Mouse (Mus musculus): Measurements from ENCODE around the gene Ofd1.

The Ofd1 gene

DNA sequence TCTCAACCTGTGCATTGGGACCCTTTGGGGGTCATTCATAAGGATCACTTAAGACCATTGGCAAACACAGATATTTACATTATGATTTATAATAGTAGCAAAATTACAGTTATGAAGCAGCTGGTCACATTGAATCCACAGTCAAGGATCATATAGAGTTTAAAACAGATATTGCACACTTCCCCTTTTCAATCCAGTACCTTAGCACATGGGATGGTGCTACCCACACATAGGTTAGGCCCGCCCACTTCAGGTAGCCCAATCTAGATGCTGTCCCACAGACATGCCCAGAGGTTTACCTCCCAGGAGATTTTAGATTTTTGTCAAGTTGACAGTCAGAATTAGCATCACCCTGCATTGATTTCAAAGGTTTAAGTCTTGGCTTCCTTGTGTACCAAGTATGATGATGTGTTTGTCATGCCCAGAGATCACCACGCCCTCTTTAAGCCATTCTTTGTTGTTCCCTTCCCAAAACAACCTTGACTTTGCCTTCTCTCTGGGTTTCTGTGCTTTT, 80.5 kb downstream of the Ofd1 start:
- no peak for DNase-seq (ENCODE audit: low read depth)

DNA sequence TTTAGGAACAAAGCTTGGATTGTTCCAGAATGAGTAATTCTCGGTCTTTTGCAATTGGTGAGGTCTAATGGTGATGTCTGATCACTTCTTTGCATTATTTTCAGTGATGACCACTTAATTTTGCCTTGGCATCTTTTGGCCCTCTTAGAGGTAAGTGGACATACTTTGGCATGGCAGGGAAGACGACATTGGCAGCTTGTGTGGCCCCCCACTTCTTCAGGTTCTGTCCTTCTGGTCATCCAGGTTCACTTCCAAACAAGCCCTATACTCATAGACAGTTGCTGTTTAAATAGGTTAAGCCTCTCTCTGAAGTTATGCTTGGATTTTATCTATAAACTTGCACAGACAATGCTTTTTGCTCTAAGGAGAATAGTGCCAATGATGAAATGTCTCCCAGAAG, 81.5 kb downstream of the Ofd1 start:
- DNase-seq (ENCODE audit: low read depth) = no peak

- DNase-seq (ENCODE audit: low read depth) = no peak
Observed at GRCm38 (mm10) chrX:166356276-166356675, 84.2 kb downstream of the Ofd1 start.

DNA sequence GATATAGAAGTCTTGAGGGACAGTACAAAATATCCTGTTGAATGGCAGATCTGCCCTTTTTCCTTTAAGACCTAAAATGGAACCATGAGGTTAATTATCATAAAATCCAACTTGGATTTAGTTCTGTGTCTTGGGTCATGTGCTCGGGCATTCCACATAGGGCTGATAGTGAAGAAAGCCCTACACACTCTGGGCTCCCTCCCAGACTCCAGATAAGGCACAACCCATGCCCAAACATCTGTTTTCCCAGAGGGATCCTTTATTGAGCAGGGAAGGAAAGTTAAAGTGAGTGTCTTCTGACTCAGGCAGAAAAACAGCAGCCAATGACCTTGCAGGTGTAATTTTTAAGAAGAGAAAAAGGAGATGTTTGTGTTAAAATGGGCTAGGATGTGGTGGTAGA, 85.6 kb downstream of the Ofd1 start:
- DNase-seq (ENCODE audit: low read depth) = no peak

- no peak for DNase-seq (ENCODE audit: low read depth)
Observed at GRCm38 (mm10) chrX:166353412-166353811, 87.1 kb downstream of the Ofd1 start.

DNA sequence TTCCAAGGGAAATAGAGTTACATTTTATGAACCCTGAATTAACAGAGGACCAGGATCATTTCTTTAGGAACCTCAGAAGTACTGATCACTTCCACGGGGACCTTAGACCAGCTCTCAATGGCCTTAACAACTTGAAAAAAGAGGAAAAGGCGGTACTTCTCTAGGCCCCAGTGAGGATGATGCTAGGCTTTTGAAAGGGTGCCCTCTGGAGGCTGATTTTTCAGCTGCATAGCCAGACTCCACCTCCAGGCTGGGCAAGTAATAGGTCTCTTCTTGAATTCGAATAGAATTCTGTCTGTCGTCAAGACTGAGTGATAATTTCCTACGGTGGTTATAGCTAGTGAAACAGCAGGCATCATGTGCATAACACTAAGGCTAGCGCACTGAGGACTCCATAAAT, 88.7 kb downstream of the Ofd1 start:
- DNase-seq (ENCODE audit: low read depth) = peak; percentile 62

- DNase-seq (ENCODE audit: low read depth) = no peak
Observed at GRCm38 (mm10) chrX:166348634-166349033, 91.9 kb downstream of the Ofd1 start.

DNA sequence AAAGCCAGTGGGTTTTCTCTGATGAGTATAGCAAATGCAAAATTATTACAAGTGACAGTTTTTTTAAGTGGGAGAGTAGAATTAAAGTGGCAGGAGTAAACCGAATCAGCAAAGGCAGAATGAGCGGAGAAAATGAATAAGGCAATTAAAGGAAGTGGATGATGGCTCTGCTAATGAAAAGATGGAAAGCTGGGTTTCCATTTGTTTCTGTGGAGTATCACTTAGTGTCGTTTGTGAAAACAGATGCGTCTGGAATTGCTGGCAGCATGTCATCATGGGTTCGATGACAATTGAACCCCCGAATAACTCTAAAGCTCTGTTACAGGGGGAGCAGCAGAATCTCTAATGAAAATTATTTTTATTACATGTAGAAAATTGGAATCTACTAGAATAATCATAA, 92.4 kb downstream of the Ofd1 start:
- no peak for DNase-seq (ENCODE audit: low read depth)

GRCm38 (mm10) chrX:166344228-166345015, 96.1 kb downstream of the Ofd1 start:
- no peak for DNase-seq (ENCODE audit: low read depth)

DNA sequence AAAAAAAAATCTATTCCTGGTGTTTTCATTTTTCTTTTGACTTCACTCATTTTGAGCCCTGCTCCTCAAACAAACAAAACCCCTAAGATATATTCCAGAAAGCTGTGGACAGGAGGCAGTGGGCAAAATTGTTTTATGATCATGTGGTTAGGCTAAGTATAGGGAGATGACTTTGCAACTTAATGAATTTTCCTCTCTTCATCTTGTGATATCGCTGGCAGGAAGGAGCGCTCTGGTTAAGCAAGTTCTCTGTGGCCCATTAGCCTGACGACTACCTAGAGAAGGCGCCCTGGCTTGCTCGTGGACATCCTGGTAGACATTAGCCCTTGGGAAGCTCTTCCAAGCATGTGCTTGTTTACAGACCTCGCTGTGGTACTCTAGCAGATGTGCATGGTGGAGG, 98.7 kb downstream of the Ofd1 start:
- no peak for DNase-seq (ENCODE audit: low read depth)
